Mouse (Mus musculus): Measurements from ENCODE around the gene Slc8a2.

DNA sequence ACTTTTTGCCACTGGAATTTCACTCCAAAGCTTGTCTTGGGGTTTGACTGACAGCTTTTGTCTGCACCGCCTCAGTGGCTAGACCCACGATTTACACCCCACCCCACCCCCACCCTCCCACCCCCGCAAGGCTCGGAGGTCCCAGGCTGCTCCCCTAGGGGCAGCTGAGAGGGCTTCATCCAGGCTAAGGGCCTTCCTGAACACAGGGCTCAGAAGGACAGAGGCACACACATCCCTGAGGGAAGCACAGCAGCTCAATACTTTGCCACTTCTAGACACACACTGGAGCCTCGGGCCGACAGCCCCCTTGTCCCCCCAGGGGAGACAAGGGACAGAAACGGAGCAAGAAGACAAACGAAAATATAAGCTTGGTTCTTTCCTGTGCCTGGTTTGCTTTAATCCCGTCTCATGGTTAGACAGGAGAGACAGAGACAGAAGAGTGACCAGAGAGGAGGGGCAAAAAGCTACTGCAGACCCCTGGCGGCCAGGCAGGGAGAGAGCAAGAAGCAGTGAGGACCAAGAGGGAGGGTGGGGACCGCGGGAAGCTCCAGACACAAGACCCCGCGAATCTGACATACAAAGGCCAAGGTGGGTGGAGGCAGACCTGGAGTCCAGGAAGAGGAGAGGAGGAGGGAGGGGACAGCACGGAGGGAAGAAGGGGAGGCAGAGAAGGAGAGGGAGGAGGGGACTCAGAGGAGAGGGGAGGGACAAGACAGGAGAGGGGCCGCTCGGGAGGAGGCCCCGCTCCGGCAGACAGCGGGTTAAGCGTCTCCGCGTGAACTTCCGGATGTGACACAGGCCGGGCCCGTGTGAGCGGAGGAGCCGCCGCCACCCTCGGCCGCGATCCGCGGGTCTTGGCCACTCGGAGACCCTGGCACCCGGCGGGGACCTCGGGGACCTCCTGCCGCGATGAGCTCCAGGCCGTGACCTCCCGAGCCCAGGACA, 45.2 kb downstream of the Slc8a2 start, which contains the start of gene Meis3:
- no peak for TF ChIP-seq GATA1 (IDR thresholded peaks at IDR 0.05; ENCODE audit: low read length)
- no peak for TF ChIP-seq TAL1 (IDR thresholded peaks at IDR 0.05; ENCODE audit: low read length)
